Mouse (Mus musculus) heart, embryonic 11.5 days (tissue): ENCODE measurements around the gene Mcemp1. TPM values are rescaled to one million over a fixed set of nuclear protein-coding genes. Genes with fewer than 3 reads are reported as not detected.
A peak's percentile ranks its signal among the peaks of the same experiment; 100 is the strongest.

ENCODE experiments used
- ATAC-seq: fragments of 200-750 bp; cut with Nextera tagmentation; replicated peaks from 2 replicates; pipeline ENCODE4 v1.8.0; 2017; ENCODE audit warnings: moderate library complexity; ENCODE audit not compliant: insufficient number of reproducible peaks, low FRiP score, low TSS enrichment
- H3K27ac ChIP-seq: fragments of 300-500 bp; sonication (generic); 2 replicates; pipeline ENCODE4 v1.5.1; 2014; ENCODE audit warnings: mild to moderate bottlenecking, low read depth, low read length
- H3K27me3 ChIP-seq: fragments of 300-500 bp; sonication (generic); 2 replicates; pipeline ENCODE4 v1.6.1; 2014; ENCODE audit warnings: mild to moderate bottlenecking, low read length, mixed read lengths; ENCODE audit not compliant: control insufficient read depth, insufficient read depth
- H3K36me3 ChIP-seq: fragments of 300-500 bp; sonication (generic); 2 replicates; pipeline ENCODE4 v1.6.1; 2014; ENCODE audit warnings: mild to moderate bottlenecking, low read length, moderate library complexity, mixed read lengths; ENCODE audit not compliant: control insufficient read depth, insufficient read depth
- H3K4me1 ChIP-seq: fragments of 300-500 bp; sonication (generic); 2 replicates; pipeline ENCODE4 v1.6.1; 2014; ENCODE audit warnings: low read length; ENCODE audit not compliant: control insufficient read depth, insufficient read depth
- H3K4me2 ChIP-seq: fragments of 300-500 bp; sonication (generic); 2 replicates; pipeline ENCODE4 v1.6.1; 2014; ENCODE audit warnings: mild to moderate bottlenecking, moderate library complexity
- H3K4me3 ChIP-seq: fragments of 300-500 bp; sonication (generic); 2 replicates; pipeline ENCODE4 v1.5.1; 2014; ENCODE audit warnings: low read depth, low read length
- H3K9ac ChIP-seq: fragments of 300-500 bp; sonication (generic); 2 replicates; pipeline ENCODE4 v1.6.1; 2014; ENCODE audit warnings: mild to moderate bottlenecking, low read depth, low read length, moderate library complexity
- H3K9me3 ChIP-seq: fragments of 300-500 bp; sonication (generic); replicated peaks from 2 replicates; pipeline ENCODE4 v1.6.1; 2016; ENCODE audit warnings: low read length; ENCODE audit not compliant: control insufficient read depth
- WGBS: fragments of 180-500 bp; shearing (Covaris S2); extraction: QIAGEN DNeasy Blood & Tissue Kit; methylation state at CpG from one replicate; pipeline ENCODE4 v1.1.7; 2014; ENCODE audit not compliant: insufficient replicate concordance; 5-methylcytosine and 5-hydroxymethylcytosine counted together
- polyA plus RNA-seq: library from polyadenylated mRNA; unstranded; fragments of >200 nt; fragmentation: Nextera tagmentation; extraction: Ambion mirVana; gene quantifications from 2 replicates; pipeline ENCODE4 v1.2.1, GENCODE M21; 2014

Gene Mcemp1
- not detected in 2 replicates for polyA plus RNA-seq

- no peak within 1 kb of the TSS for H3K9ac ChIP-seq
- ATAC-seq = no peak
- no peaks in the 10 kb centered on the region for H3K4me1 ChIP-seq
- 74% methylated on average over 6 of the region's 6 CpGs for WGBS
- H3K4me2 ChIP-seq = no peak within 1 kb of the TSS
- no peaks in the 10 kb centered on the region for H3K36me3 ChIP-seq
- H3K4me3 ChIP-seq = no peak within 1 kb of the TSS
- no peaks in the 10 kb centered on the region for H3K9me3 ChIP-seq
- no peaks in the 10 kb centered on the region for H3K27me3 ChIP-seq
- H3K27ac ChIP-seq = no peak within 1 kb of the TSS
Observed at GRCm38 (mm10) chr8:3665507-3665906, at the start of gene Mcemp1. Gene Mcemp1 (plus strand): TSS chr8:3665754.

GRCm38 (mm10) chr8:3621199-3621970 lies 44.2 kb upstream of the Mcemp1 start, which contains the start of the genes Xab2 and Pet100:
Gene Xab2 (minus strand): TSS chr8:3621316.
Gene Pet100 (plus strand): TSS chr8:3621548.
- H3K9ac ChIP-seq = peak within 1 kb of the TSS; percentile 74
- H3K4me3 ChIP-seq = peak within 1 kb of the TSS; percentile 80
- H3K27me3 ChIP-seq = no peaks in the 10 kb centered on the region
- H3K36me3 ChIP-seq = peaks cover 11% of the 10 kb centered on the region
- WGBS = under 1% methylated on average over 37 of the region's 37 CpGs
- H3K9me3 ChIP-seq = no peaks in the 10 kb centered on the region
- H3K4me1 ChIP-seq = peaks cover 4% of the 10 kb centered on the region
- H3K4me2 ChIP-seq = peak within 1 kb of the TSS; percentile 81
- H3K27ac ChIP-seq = no peak within 1 kb of the TSS
- peak; percentile 98 for ATAC-seq

GRCm38 (mm10) chr8:3622119-3622518 lies 43.4 kb upstream of the Mcemp1 start:
- Histone ChIP-seq H3K27me3 (no peaks in the 10 kb centered on the region), H3K4me1 (peaks cover 4% of the 10 kb centered on the region), H3K4me2 (peak overlapping the region; percentile 65), H3K27ac (no peak overlapping the region), H3K9ac (peak overlapping the region; percentile 74), H3K4me3 (peak overlapping the region; percentile 80), H3K9me3 (no peaks in the 10 kb centered on the region), H3K36me3 (peaks cover 9% of the 10 kb centered on the region)
- no peak for ATAC-seq
- 61% methylated on average over 8 of the region's 8 CpGs for WGBS

- no peaks in the 10 kb centered on the region for H3K36me3 ChIP-seq
- no peaks in the 10 kb centered on the region; the same call in 1 of the 2 replicates for H3K27me3 ChIP-seq
- no peak within 1 kb of the TSS for H3K27ac ChIP-seq
- 69% methylated on average over 1 of the region's 1 CpGs for WGBS
- ATAC-seq = no peak
- H3K4me2 ChIP-seq = no peak within 1 kb of the TSS
- no peak within 1 kb of the TSS for H3K9ac ChIP-seq
- H3K4me3 ChIP-seq = no peak within 1 kb of the TSS
- H3K4me1 ChIP-seq = no peaks in the 10 kb centered on the region
- H3K9me3 ChIP-seq = no peaks in the 10 kb centered on the region
Observed at GRCm38 (mm10) chr8:3625445-3625844, 40.1 kb upstream of the Mcemp1 start, which contains the start of gene Pcp2. Gene Pcp2 (minus strand): TSS chr8:3625545.

- no peaks in the 10 kb centered on the region for H3K36me3 ChIP-seq
- no peak overlapping the region for H3K4me3 ChIP-seq
- no peak overlapping the region for H3K4me2 ChIP-seq
- no peak overlapping the region for H3K27ac ChIP-seq
- no peaks in the 10 kb centered on the region for H3K9me3 ChIP-seq
- H3K9ac ChIP-seq = no peak overlapping the region
- no peak for ATAC-seq
- 52% methylated on average over 5 of the region's 5 CpGs for WGBS
- H3K4me1 ChIP-seq = peaks cover 3% of the 10 kb centered on the region; the same call in 1 of the 2 replicates
- H3K27me3 ChIP-seq = no peaks in the 10 kb centered on the region; the same call in 1 of the 2 replicates
Observed at GRCm38 (mm10) chr8:3626971-3627370, 38.6 kb upstream of the Mcemp1 start.

GRCm38 (mm10) chr8:3628014-3628413 lies 37.5 kb upstream of the Mcemp1 start:
- no peaks in the 10 kb centered on the region for H3K36me3 ChIP-seq
- no peak overlapping the region for H3K9ac ChIP-seq
- H3K27me3 ChIP-seq = no peaks in the 10 kb centered on the region; the same call in 1 of the 2 replicates
- no peak overlapping the region for H3K4me2 ChIP-seq
- WGBS = 21% methylated on average over 5 of the region's 5 CpGs
- peaks cover 3% of the 10 kb centered on the region; the same call in 1 of the 2 replicates for H3K4me1 ChIP-seq
- H3K9me3 ChIP-seq = no peaks in the 10 kb centered on the region
- no peak overlapping the region for H3K4me3 ChIP-seq
- no peak for ATAC-seq
- no peak overlapping the region for H3K27ac ChIP-seq

- 7% methylated on average over 47 of the region's 47 CpGs for WGBS
- no peaks in the 10 kb centered on the region for H3K9me3 ChIP-seq
- H3K4me3 ChIP-seq = peak within 1 kb of the TSS; percentile 55
- peak within 1 kb of the TSS; percentile 77 for H3K9ac ChIP-seq
- no peak within 1 kb of the TSS for H3K27ac ChIP-seq
- peak; percentile 87 for ATAC-seq
- peak within 1 kb of the TSS; percentile 70 for H3K4me2 ChIP-seq
- H3K27me3 ChIP-seq = no peaks in the 10 kb centered on the region; the same call in 1 of the 2 replicates
- peaks cover 7% of the 10 kb centered on the region for H3K36me3 ChIP-seq
- H3K4me1 ChIP-seq = peaks cover 3% of the 10 kb centered on the region; the same call in 1 of the 2 replicates
Observed at GRCm38 (mm10) chr8:3630647-3631477, 34.7 kb upstream of the Mcemp1 start, which contains the start of gene Stxbp2. Gene Stxbp2 (plus strand): TSS chr8:3630955.

- Histone ChIP-seq H3K27me3 (no peaks in the 10 kb centered on the region; the same call in 1 of the 2 replicates), H3K4me3 (peak overlapping the region; percentile 55), H3K27ac (no peak overlapping the region), H3K9ac (peak overlapping the region; percentile 77), H3K4me1 (peaks cover 3% of the 10 kb centered on the region; the same call in 1 of the 2 replicates), H3K36me3 (peaks cover 9% of the 10 kb centered on the region), H3K9me3 (no peaks in the 10 kb centered on the region), H3K4me2 (peak overlapping the region; percentile 70)
- 8% methylated on average over 8 of the region's 8 CpGs for WGBS
- peak; percentile 58; the same call in 1 of the 2 replicates for ATAC-seq
Observed at GRCm38 (mm10) chr8:3631478-3631875, 34.1 kb upstream of the Mcemp1 start.
